Mouse (Mus musculus) MEL (cell line): ENCODE data around the gene M6pr. TPM values are rescaled to one million over a fixed set of nuclear protein-coding genes. Genes with fewer than 3 reads are reported as not detected.

Experiments
- DNase-seq: peaks from one replicate; pipeline ENCODE4 v3.0.0; 2011; ENCODE audit warnings: low read depth, low spot score
- H3K27ac ChIP-seq: 2 replicates; pipeline ENCODE4 v1.5.1; 2012; ENCODE audit warnings: low read depth, mild to moderate bottlenecking, control low read depth, low read length, moderate library complexity; ENCODE audit not compliant: control insufficient read depth
- H3K27me3 ChIP-seq, 2 experiments: fragments of 150-350 bp in 1 of 2; sonication (generic) in 1 of 2; 2 replicates each; pipeline ENCODE4 v1.6.1; 2012; ENCODE audit warnings: low read length in 2 of 2, mild to moderate bottlenecking in 2 of 2, improper control_type of control experiment in 1 of 2, moderate library complexity in 1 of 2; ENCODE audit not compliant: insufficient read depth in 2 of 2, control insufficient read depth in 1 of 2
- H3K36me3 ChIP-seq, 2 experiments: 2 replicates each; pipeline ENCODE4 v1.6.1; 2012 to 2014; ENCODE audit warnings: low read length in 2 of 2, improper control_type of control experiment in 1 of 2, inconsistent platforms in 1 of 2, mild to moderate bottlenecking in 1 of 2; ENCODE audit not compliant: insufficient read depth in 2 of 2, control insufficient read depth in 1 of 2
- H3K4me1 ChIP-seq, 2 experiments: fragments of 150-350 bp in 1 of 2; sonication (generic) in 1 of 2; 2 replicates each; pipeline ENCODE4 v1.6.1; 2012; ENCODE audit warnings: low read length in 2 of 2, improper control_type of control experiment in 1 of 2, mild to moderate bottlenecking in 1 of 2; ENCODE audit not compliant: insufficient read depth in 2 of 2, control insufficient read depth in 1 of 2
- H3K4me3 ChIP-seq, 2 experiments: fragments of 150-350 bp in 1 of 2; sonication (generic) in 1 of 2; 2 replicates each; pipeline ENCODE4 v1.5.1; 2012; ENCODE audit warnings: low read depth in 2 of 2, low read length in 2 of 2, mild to moderate bottlenecking in 2 of 2, moderate library complexity in 2 of 2, control low read depth in 1 of 2, improper control_type of control experiment in 1 of 2; ENCODE audit not compliant: control insufficient read depth in 1 of 2, insufficient read depth in 1 of 2
- H3K79me2 ChIP-seq: 2 replicates; pipeline ENCODE4 v1.6.1; 2012; ENCODE audit warnings: mild to moderate bottlenecking, low read length, moderate library complexity; ENCODE audit not compliant: control insufficient read depth, poor library complexity, insufficient read depth
- H3K9ac ChIP-seq: 2 replicates; pipeline ENCODE4 v1.6.1; 2012; ENCODE audit warnings: low read depth, mild to moderate bottlenecking, control low read depth, low read length, moderate library complexity; ENCODE audit not compliant: control insufficient read depth, poor library complexity, severe bottlenecking
- H3K9me3 ChIP-seq: fragments of 150-350 bp; sonication (generic); replicated peaks from 2 replicates; pipeline ENCODE4 v1.6.1; 2012; ENCODE audit warnings: mild to moderate bottlenecking, low read length, improper control_type of control experiment, moderate library complexity; ENCODE audit not compliant: insufficient read depth
- BHLHE40 ChIP-seq: IDR thresholded peaks from 2 replicates; pipeline ENCODE4 v1.6.1; 2012; ENCODE audit warnings: low read depth, mild to moderate bottlenecking, inconsistent platforms, low read length, improper control_type of control experiment, borderline replicate concordance
- CHD1 ChIP-seq: IDR thresholded peaks from 2 replicates; pipeline ENCODE4 v1.6.1; 2012; ENCODE audit warnings: low read depth, mild to moderate bottlenecking, inconsistent platforms, low read length, improper control_type of control experiment
- CHD2 ChIP-seq: IDR thresholded peaks from 2 replicates; pipeline ENCODE4 v1.6.1; 2011; ENCODE audit warnings: low read length, improper control_type of control experiment
- CTCF ChIP-seq, 3 experiments: IDR thresholded peaks in 2 of 3; conservative IDR thresholded peaks in 1 of 3; 2 replicates each; pipeline ENCODE4 v1.5.1; 2011 to 2012; ENCODE audit warnings: low read length in 3 of 3, low read depth in 2 of 3, mild to moderate bottlenecking in 2 of 3, improper control_type of control experiment in 1 of 3, inconsistent platforms in 1 of 3, mixed read lengths in 1 of 3, moderate library complexity in 1 of 3; ENCODE audit not compliant: control insufficient read depth in 1 of 3, insufficient read depth in 1 of 3, poor library complexity in 1 of 3, severe bottlenecking in 1 of 3
- E2F4 ChIP-seq: IDR thresholded peaks from 2 replicates; pipeline ENCODE4 v1.6.1; 2011; ENCODE audit warnings: low read depth, low read length, improper control_type of control experiment, borderline replicate concordance
- EP300 ChIP-seq, 2 experiments: IDR thresholded peaks; 2 replicates each; pipeline ENCODE4 v1.6.1; 2011; ENCODE audit warnings: improper control_type of control experiment in 2 of 2, low read length in 2 of 2, low read depth in 1 of 2, mild to moderate bottlenecking in 1 of 2
- GABPA ChIP-seq: IDR thresholded peaks from 2 replicates; pipeline ENCODE4 v1.6.1; 2012; ENCODE audit warnings: low read depth, mild to moderate bottlenecking, inconsistent platforms, low read length, improper control_type of control experiment, moderate library complexity
- GATA1 ChIP-seq: IDR thresholded peaks from 2 replicates; pipeline ENCODE4 v1.6.1; 2011; ENCODE audit warnings: low read depth, low read length, improper control_type of control experiment
- HCFC1 ChIP-seq: IDR thresholded peaks from 2 replicates; pipeline ENCODE4 v1.6.1; 2012; ENCODE audit warnings: low read depth, mild to moderate bottlenecking, inconsistent platforms, low read length, improper control_type of control experiment, moderate library complexity
- KAT2A ChIP-seq: conservative IDR thresholded peaks from 2 replicates; pipeline ENCODE4 v1.6.1; 2012; ENCODE audit warnings: low read depth, low read length, improper control_type of control experiment, inconsistent platforms
- MAX ChIP-seq: IDR thresholded peaks from 2 replicates; pipeline ENCODE4 v1.6.1; 2011; ENCODE audit warnings: low read length, improper control_type of control experiment
- MAZ ChIP-seq: IDR thresholded peaks from 2 replicates; pipeline ENCODE4 v1.6.1; 2012; ENCODE audit warnings: low read depth, mild to moderate bottlenecking, inconsistent platforms, low read length, improper control_type of control experiment
- MXI1 ChIP-seq: IDR thresholded peaks from 2 replicates; pipeline ENCODE4 v1.6.1; 2011; ENCODE audit warnings: mild to moderate bottlenecking, low read depth, low read length, improper control_type of control experiment
- MYB ChIP-seq: IDR thresholded peaks from 2 replicates; pipeline ENCODE4 v1.6.1; 2011; ENCODE audit warnings: mild to moderate bottlenecking, low read depth, low read length, improper control_type of control experiment
- MYC ChIP-seq: IDR thresholded peaks from 2 replicates; pipeline ENCODE4 v1.6.1; 2011; ENCODE audit warnings: low read depth, mild to moderate bottlenecking, low read length, improper control_type of control experiment, moderate library complexity
- POLR2A ChIP-seq, 2 experiments: IDR thresholded peaks; 2 replicates each; pipeline ENCODE4 v1.6.1; 2011 to 2012; ENCODE audit warnings: low read length in 2 of 2, mild to moderate bottlenecking in 2 of 2, control low read depth in 1 of 2, improper control_type of control experiment in 1 of 2, low read depth in 1 of 2, moderate library complexity in 1 of 2; ENCODE audit not compliant: control insufficient read depth in 1 of 2, insufficient read depth in 1 of 2, poor library complexity in 1 of 2
- POLR2AphosphoS2 ChIP-seq: IDR thresholded peaks from 2 replicates; pipeline ENCODE4 v1.6.1; 2011; ENCODE audit warnings: low read length, improper control_type of control experiment
- RAD21 ChIP-seq: IDR thresholded peaks from 2 replicates; pipeline ENCODE4 v1.6.1; 2011; ENCODE audit warnings: mild to moderate bottlenecking, low read depth, low read length, improper control_type of control experiment
- RCOR1 ChIP-seq: IDR thresholded peaks from 2 replicates; pipeline ENCODE4 v1.6.1; 2012; ENCODE audit warnings: low read depth, mild to moderate bottlenecking, inconsistent platforms, low read length, improper control_type of control experiment
- TAL1 ChIP-seq: IDR thresholded peaks from 2 replicates; pipeline ENCODE4 v1.6.1; 2012; ENCODE audit warnings: mild to moderate bottlenecking, inconsistent platforms, low read length, moderate library complexity, mixed read lengths
- USF2 ChIP-seq, 2 experiments: IDR thresholded peaks; 2 replicates each; pipeline ENCODE4 v1.6.1; 2011 to 2012; ENCODE audit warnings: improper control_type of control experiment in 2 of 2, low read length in 2 of 2, borderline replicate concordance in 1 of 2, inconsistent platforms in 1 of 2, low read depth in 1 of 2, mild to moderate bottlenecking in 1 of 2; ENCODE audit not compliant: insufficient read depth in 1 of 2
- ZC3H11A ChIP-seq: IDR thresholded peaks from 2 replicates; pipeline ENCODE4 v1.6.1; 2012; ENCODE audit warnings: low read depth, mild to moderate bottlenecking, inconsistent platforms, low read length, improper control_type of control experiment
- ZKSCAN1 ChIP-seq: IDR thresholded peaks from 2 replicates; pipeline ENCODE4 v1.6.1; 2012; ENCODE audit warnings: low read depth, mild to moderate bottlenecking, inconsistent platforms, low read length, improper control_type of control experiment, moderate library complexity
- ZNF384 ChIP-seq: IDR thresholded peaks from 2 replicates; pipeline ENCODE4 v1.6.1; 2012; ENCODE audit warnings: low read depth, mild to moderate bottlenecking, inconsistent platforms, low read length, improper control_type of control experiment
- polyA plus RNA-seq, 2 experiments: library from polyadenylated mRNA; stranded (reverse) in 1 of 2; unstranded in 1 of 2; fragments of >175 nt in 1 of 2; fragments of >200 nt in 1 of 2; gene quantifications; 2 replicates each; pipeline versions ENCODE4 v1.2.1 to v1.2.4; 2012; ENCODE audit warnings: low replicate concordance in 2 of 2, low read depth in 1 of 2; ENCODE audit not compliant: insufficient read length in 2 of 2, insufficient read depth in 1 of 2, missing spikeins in 1 of 2
- total RNA-seq: library from RNA; depleted of rRNA; stranded (reverse); fragments of 300-350 nt; gene quantifications from 2 replicates; pipeline ENCODE4 v1.2.3, GENCODE M21; 2012

Gene M6pr
- total and polyA plus RNA-seq, 3 experiments: 183 to 186 TPM; not detected in 1

- TF ChIP-seq MYC (no peak), ZKSCAN1 (no peak), E2F4 (no peak), USF2 (IDR thresholded peaks at IDR 0.05; ENCODE audit: borderline replicate concordance in 1 of 2, insufficient read depth in 1 of 2, low read depth in 1 of 2, low read length in 2 of 2) (no peak), RAD21 (no peak), EP300 (IDR thresholded peaks at IDR 0.05; ENCODE audit: low read depth in 1 of 2, low read length in 2 of 2) (no peak), GATA1 (no peak), ZNF384 (no peak), RCOR1 (no peak), POLR2AphosphoS2 (no peak), BHLHE40 (no peak), CHD2 (no peak), KAT2A (no peak), MYB (no peak), CHD1 (no peak), MAZ (no peak), TAL1 (no peak), POLR2A (IDR thresholded peaks at IDR 0.05; ENCODE audit: control insufficient read depth in 1 of 2, insufficient read depth in 1 of 2, low read depth in 1 of 2, low read length in 2 of 2, poor library complexity in 1 of 2) (no peak)
- DNase-seq: no peak
- Histone ChIP-seq H3K27ac (no peak overlapping the region), H3K36me3 (peaks cover 0 to 6% of the 10 kb centered on the region in 2 experiments; a peak in 2 of 4 replicates), H3K9ac (no peak overlapping the region), H3K4me3 (no peak overlapping the region), H3K27me3 (no peaks in the 10 kb centered on the region), H3K9me3 (no peaks in the 10 kb centered on the region), H3K79me2 (peaks cover 6% of the 10 kb centered on the region; the same call in 1 of the 2 replicates), H3K4me1 (peaks cover 0 to 4% of the 10 kb centered on the region in 2 experiments; a peak in 1 of 4 replicates)
Observed at GRCm38 (mm10) chr6:122334786-122335340, 26.3 kb downstream of the M6pr start.

GRCm38 (mm10) chr6:122337546-122337945, 29.0 kb downstream of the M6pr start:
- TF ChIP-seq MXI1 (no peak), ZC3H11A (no peak), MAX (no peak), HCFC1 (no peak), CTCF (IDR thresholded peaks at IDR 0.05 in 2 of 3, conservative IDR thresholded peaks at IDR 0.05 in 1 of 3; ENCODE audit: control insufficient read depth in 1 of 3, insufficient read depth in 1 of 3, low read depth in 2 of 3, low read length in 3 of 3, poor library complexity in 1 of 3, severe bottlenecking in 1 of 3) (no peak), GABPA (no peak), POLR2AphosphoS2 (no peak)
- H3K9ac ChIP-seq: no peak overlapping the region
- H3K4me1 ChIP-seq: peaks cover 6 to 7% of the 10 kb centered on the region in 2 experiments; a peak in 3 of 4 replicates
- no peak overlapping the region for H3K4me3 ChIP-seq
- H3K9me3 ChIP-seq: no peaks in the 10 kb centered on the region
- H3K27me3 ChIP-seq: no peaks in the 10 kb centered on the region
- peaks cover 0 to 18% of the 10 kb centered on the region in 2 experiments; a peak in 2 of 4 replicates for H3K36me3 ChIP-seq
- peak; percentile 17 for DNase-seq
- H3K79me2 ChIP-seq: peaks cover 6% of the 10 kb centered on the region; the same call in 1 of the 2 replicates
- H3K27ac ChIP-seq: no peak overlapping the region
